Mouse (Mus musculus) intestine, embryonic 16.5 days (tissue): ENCODE measurements around the gene Zfp512b. TPM values are rescaled to one million over a fixed set of nuclear protein-coding genes. Genes with fewer than 3 reads are reported as not detected.

ENCODE experiments used
- ATAC-seq: fragments of 200-750 bp; cut with Nextera tagmentation; 2 replicates; pipeline ENCODE4 v1.8.0; 2017; ENCODE audit warnings: moderate TSS enrichment, moderate library complexity
- H3K27ac ChIP-seq: fragments of 300-500 bp; sonication (generic); 2 replicates; pipeline ENCODE4 v1.5.1; 2014; ENCODE audit warnings: mild to moderate bottlenecking, low read length
- H3K27me3 ChIP-seq: fragments of 300-500 bp; sonication (generic); replicated peaks from 2 replicates; pipeline ENCODE4 v1.6.1; 2014; ENCODE audit warnings: low read length, control low read depth, mixed read lengths; ENCODE audit not compliant: control insufficient read depth, insufficient read depth
- H3K36me3 ChIP-seq: fragments of 300-500 bp; sonication (generic); 2 replicates; pipeline ENCODE4 v1.6.1; 2014; ENCODE audit warnings: low read length, control low read depth; ENCODE audit not compliant: control insufficient read depth, insufficient read depth
- H3K4me1 ChIP-seq: fragments of 300-500 bp; sonication (generic); 2 replicates; pipeline ENCODE4 v1.6.1; 2014; ENCODE audit warnings: low read length, control low read depth, mixed read lengths; ENCODE audit not compliant: control insufficient read depth, insufficient read depth
- H3K4me2 ChIP-seq: fragments of 300-500 bp; sonication (generic); 2 replicates; pipeline ENCODE4 v1.6.1; 2014; ENCODE audit warnings: low read depth, low read length, control low read depth
- H3K4me3 ChIP-seq: fragments of 300-500 bp; sonication (generic); 2 replicates; pipeline ENCODE4 v1.5.1; 2014; ENCODE audit warnings: mild to moderate bottlenecking, low read length
- H3K9ac ChIP-seq: fragments of 300-500 bp; sonication (generic); 2 replicates; pipeline ENCODE4 v1.6.1; 2014; ENCODE audit warnings: low read depth, low read length
- H3K9me3 ChIP-seq: fragments of 300-500 bp; sonication (generic); 2 replicates; pipeline ENCODE4 v1.6.1; 2016; ENCODE audit warnings: low read length, control low read depth; ENCODE audit not compliant: control insufficient read depth
- WGBS: fragments of 180-500 bp; shearing (Covaris S2); extraction: QIAGEN DNeasy Blood & Tissue Kit; methylation state at CpG from one replicate; pipeline ENCODE4 v1.1.7; 2014; 5-methylcytosine and 5-hydroxymethylcytosine counted together
- polyA plus RNA-seq: library from polyadenylated mRNA; unstranded; fragments of >200 nt; fragmentation: Nextera tagmentation; extraction: Ambion mirVana; gene quantifications from 2 replicates; pipeline ENCODE4 v1.2.1, GENCODE M21; 2015

Zfp512b gene
- polyA plus RNA-seq = 20.5 and 20.9 TPM in 2 replicates

DNA sequence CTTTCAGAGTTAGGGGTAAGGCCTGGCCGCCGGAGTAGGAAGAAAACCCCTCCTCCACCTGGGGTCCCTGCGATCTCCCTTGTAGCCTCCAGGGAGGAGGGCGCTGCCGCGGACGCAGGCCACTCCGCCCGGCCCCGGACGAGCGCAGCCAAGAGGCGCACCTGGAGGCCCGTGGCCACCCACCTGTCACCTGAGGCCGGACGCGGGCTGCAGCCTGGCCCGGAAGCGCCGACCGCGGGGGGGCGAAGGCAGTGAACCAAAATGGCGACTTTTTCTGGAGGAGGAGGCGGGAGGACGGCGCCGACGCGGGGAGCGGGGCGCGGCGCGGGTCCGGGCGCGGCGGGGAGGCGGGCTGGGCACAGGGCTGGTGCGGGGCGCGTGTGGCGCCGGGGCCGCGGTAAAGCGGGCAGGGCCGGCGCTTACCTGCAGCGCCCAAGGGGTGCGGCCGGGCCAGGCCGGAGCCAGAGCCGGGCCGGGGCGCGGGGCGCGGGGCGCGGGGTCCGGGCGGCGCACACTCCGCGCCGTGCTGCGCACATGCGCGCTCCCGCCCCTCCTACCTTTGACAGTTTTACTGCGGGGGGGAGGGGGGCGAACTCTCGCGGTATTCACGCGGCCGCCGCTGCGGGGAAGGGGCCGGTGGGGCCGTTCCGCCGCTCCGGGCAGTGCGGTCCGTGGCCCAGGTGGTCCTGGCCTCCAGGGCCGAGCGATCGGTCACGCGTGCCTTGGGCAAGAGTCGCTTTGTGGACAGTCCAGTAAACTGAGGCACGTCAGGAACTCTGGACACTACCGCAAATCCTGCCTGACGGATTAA is at the start of gene Zfp512b:
Gene Zfp512b (minus strand): TSS at position 573 of the 811 bp plus-strand sequence.
- Histone ChIP-seq H3K9ac (peak within 1 kb of the TSS; percentile 94), H3K4me2 (peak within 1 kb of the TSS; percentile 84), H3K27me3 (no peaks in the 10 kb centered on the region), H3K9me3 (no peaks in the 10 kb centered on the region), H3K36me3 (peaks cover 12% of the 10 kb centered on the region; the same call in 1 of the 2 replicates), H3K4me3 (peak within 1 kb of the TSS; percentile 93), H3K4me1 (peaks cover 8% of the 10 kb centered on the region), H3K27ac (peak within 1 kb of the TSS; percentile 87)
- WGBS = under 1% methylated on average over 96 of the region's 97 CpGs
- peak; percentile 77 for ATAC-seq

DNA sequence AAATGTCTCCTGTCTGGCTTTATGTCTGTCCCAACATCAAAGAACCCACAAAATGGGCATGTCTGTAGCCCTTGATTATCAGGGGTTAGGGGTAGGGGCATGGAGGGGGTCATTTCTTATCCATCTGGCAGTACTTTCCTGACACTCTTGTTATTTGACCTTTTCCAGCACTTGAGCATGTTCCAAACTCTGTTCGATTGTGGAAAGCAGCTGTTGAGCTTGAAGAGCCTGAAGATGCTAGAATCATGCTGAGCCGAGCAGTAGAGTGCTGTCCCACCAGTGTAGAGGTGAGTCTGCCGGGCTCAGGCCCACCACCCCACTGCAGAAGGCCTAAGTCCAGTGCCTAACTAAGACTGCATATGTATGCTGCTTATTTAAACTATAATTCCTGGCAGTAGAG is 43.3 kb upstream of the Zfp512b start:
- Histone ChIP-seq H3K27me3 (no peaks in the 10 kb centered on the region), H3K4me1 (no peaks in the 10 kb centered on the region), H3K36me3 (peaks cover 17% of the 10 kb centered on the region), H3K4me3 (no peak overlapping the region), H3K27ac (no peak overlapping the region), H3K4me2 (no peak overlapping the region), H3K9ac (no peak overlapping the region), H3K9me3 (no peaks in the 10 kb centered on the region)
- no peak for ATAC-seq
- WGBS = 91% methylated on average over 3 of the region's 3 CpGs

DNA sequence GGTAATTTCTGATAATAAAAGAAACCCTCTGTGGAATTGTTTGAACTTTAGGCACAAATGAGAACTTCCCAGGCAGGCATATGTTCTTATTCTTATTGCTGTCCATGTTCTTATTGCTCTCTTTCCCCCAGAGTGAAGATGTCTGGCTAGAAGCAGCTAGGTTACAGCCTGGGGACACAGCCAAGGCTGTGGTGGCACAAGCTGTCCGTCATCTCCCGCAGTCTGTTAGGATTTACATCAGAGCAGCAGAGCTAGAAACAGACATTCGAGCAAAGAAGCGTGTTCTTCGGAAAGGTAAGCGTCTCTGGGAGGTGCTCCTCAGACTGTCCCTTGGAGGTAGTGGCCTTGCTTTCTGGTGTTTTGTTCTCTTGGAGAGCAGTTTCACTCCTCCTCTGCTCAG is 40.0 kb upstream of the Zfp512b start:
- Histone ChIP-seq H3K27me3 (no peaks in the 10 kb centered on the region), H3K4me3 (no peak overlapping the region), H3K36me3 (peaks cover 16% of the 10 kb centered on the region), H3K4me2 (no peak overlapping the region), H3K27ac (no peak overlapping the region), H3K9me3 (no peaks in the 10 kb centered on the region), H3K4me1 (no peaks in the 10 kb centered on the region), H3K9ac (no peak overlapping the region)
- ATAC-seq = no peak
- WGBS = 96% methylated on average over 6 of the region's 6 CpGs

- Histone ChIP-seq H3K27ac (no peak overlapping the region), H3K4me1 (no peaks in the 10 kb centered on the region)
These were observed 35.9 kb upstream of the Zfp512b start for GRCm38 (mm10) chr2:181628471-181628870.

GRCm38 (mm10) chr2:181623401-181623800 is 30.8 kb upstream of the Zfp512b start:
- H3K4me2 ChIP-seq = no peak overlapping the region
- ATAC-seq = no peak
- H3K27ac ChIP-seq = no peak overlapping the region
- H3K9ac ChIP-seq = no peak overlapping the region
- H3K27me3 ChIP-seq = no peaks in the 10 kb centered on the region
- no peaks in the 10 kb centered on the region for H3K9me3 ChIP-seq
- no peaks in the 10 kb centered on the region for H3K4me1 ChIP-seq
- no peak overlapping the region for H3K4me3 ChIP-seq
- peaks cover 6% of the 10 kb centered on the region; the same call in 1 of the 2 replicates for H3K36me3 ChIP-seq

More at GRCm38 (mm10) chr2:181628471-181628870, 35.9 kb upstream of the Zfp512b start:
- H3K9ac ChIP-seq = no peak overlapping the region
- H3K9me3 ChIP-seq = no peaks in the 10 kb centered on the region
- H3K27me3 ChIP-seq = no peaks in the 10 kb centered on the region
- H3K36me3 ChIP-seq = peaks cover 6% of the 10 kb centered on the region; the same call in 1 of the 2 replicates
- no peak overlapping the region for H3K4me2 ChIP-seq
- ATAC-seq = no peak
- no peak overlapping the region for H3K4me3 ChIP-seq

DNA sequence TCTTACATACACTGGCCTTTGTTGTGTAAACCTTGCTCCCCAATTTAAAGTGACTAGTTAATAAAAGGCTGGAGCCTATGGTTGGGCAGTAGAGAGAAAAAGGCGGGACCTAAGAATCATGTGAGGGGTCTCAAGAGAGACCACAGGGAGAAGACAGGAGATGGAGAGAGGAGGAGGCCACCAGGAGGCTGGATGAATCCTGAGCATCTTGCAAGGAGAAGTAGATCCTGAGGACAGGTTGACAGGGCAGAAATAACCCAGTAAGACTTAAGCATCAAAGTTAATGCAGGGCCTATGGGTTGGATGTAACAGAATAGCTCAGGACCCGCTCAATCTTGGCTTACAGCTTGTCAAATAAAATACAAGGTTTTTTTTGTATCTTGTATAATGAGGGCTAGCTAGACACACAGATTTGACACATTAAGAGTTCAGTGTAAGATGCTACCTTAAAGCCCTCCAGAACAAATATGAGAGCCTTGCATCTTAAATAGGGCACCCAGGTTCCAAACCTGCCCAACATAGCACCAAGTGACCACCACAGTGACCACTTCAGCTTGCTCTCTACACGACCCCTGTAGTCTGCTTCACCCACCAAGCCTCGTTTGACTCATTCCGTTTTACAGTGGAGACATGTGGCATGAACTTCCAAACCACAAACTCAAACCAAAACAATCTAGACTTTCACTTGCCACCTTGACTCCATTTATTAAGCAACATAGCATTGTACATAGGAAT is 26.3 kb upstream of the Zfp512b start:
- H3K9ac ChIP-seq = no peak overlapping the region
- H3K4me2 ChIP-seq = no peak overlapping the region
- no peaks in the 10 kb centered on the region for H3K9me3 ChIP-seq
- H3K27me3 ChIP-seq = no peaks in the 10 kb centered on the region
- peaks cover 4% of the 10 kb centered on the region; the same call in 1 of the 2 replicates for H3K36me3 ChIP-seq
- no peak for ATAC-seq
- 88% methylated on average over 5 of the region's 5 CpGs for WGBS
- no peak overlapping the region for H3K27ac ChIP-seq
- H3K4me3 ChIP-seq = no peak overlapping the region
- no peaks in the 10 kb centered on the region for H3K4me1 ChIP-seq

DNA sequence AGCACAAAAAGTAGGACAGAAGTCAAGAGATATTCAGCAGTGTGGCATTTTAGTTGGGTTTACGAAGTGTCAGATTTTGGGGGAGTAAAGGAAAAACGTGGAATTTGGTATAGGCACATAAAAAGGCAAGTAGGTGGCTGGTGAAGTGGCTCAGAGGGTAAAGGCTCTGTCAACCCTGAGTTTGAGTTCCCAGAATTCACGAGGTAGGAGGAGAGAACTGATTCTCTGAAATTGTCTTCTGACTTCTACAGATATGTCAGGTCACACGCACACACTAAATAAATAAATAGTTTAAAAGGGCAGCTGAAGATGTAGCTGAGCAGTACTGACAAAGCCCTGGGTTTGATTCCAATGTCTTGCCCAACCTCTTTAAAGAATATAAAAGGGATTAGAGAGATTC is 9.8 kb upstream of the Zfp512b start:
- Histone ChIP-seq H3K4me1 (peaks cover 22% of the 10 kb centered on the region), H3K27me3 (no peaks in the 10 kb centered on the region), H3K9me3 (no peaks in the 10 kb centered on the region), H3K27ac (no peak overlapping the region), H3K4me2 (peak overlapping the region; percentile 90; the same call in 1 of the 2 replicates), H3K9ac (peak overlapping the region; percentile 79; the same call in 1 of the 2 replicates), H3K36me3 (no peaks in the 10 kb centered on the region), H3K4me3 (no peak overlapping the region)
- WGBS = 73% methylated on average over 4 of the region's 4 CpGs
- ATAC-seq = no peak

DNA sequence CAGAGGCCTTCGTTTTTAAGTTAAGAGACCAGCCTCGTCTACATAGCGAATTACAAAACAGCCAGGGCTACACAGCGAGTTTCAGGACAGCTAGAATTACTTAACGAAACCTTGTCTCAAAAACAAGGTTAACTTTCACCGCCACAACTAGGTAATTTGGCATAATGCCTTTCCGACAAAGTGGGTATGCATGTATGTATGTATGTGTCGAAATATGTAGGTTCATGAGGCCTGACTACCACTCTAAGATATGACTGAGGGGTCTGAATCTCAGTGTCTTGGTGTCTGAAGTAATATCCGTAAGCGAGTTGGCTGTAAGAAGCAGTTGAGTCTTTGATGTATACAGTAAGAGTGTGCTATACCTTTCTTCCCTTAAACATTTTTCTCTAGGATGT is 9.1 kb upstream of the Zfp512b start:
- Histone ChIP-seq H3K27ac (peak overlapping the region; percentile 23; the same call in 1 of the 2 replicates), H3K9ac (peak overlapping the region; percentile 79), H3K9me3 (no peaks in the 10 kb centered on the region), H3K4me1 (peaks cover 22% of the 10 kb centered on the region), H3K36me3 (no peaks in the 10 kb centered on the region), H3K4me2 (peak overlapping the region; percentile 90), H3K4me3 (peak overlapping the region; percentile 72), H3K27me3 (no peaks in the 10 kb centered on the region)
- ATAC-seq = no peak
- 26% methylated on average over 10 of the region's 10 CpGs for WGBS
